Mouse (Mus musculus) left cerebral cortex, adult 11 months (tissue): ENCODE data around the gene Nrtn.

Experiments used
- DNase-seq: peaks from one replicate; pipeline ENCODE4 v3.0.0; 2022; ENCODE audit warnings: low spot score

The Nrtn gene

GRCm38 (mm10) chr17:56762769-56763731, 5.7 kb upstream of the Nrtn start:
- no peak for DNase-seq

- peak; percentile 75 for DNase-seq
Observed at GRCm38 (mm10) chr17:56761991-56762410, 4.7 kb upstream of the Nrtn start.

GRCm38 (mm10) chr17:56761077-56761476, 3.7 kb upstream of the Nrtn start:
- no peak for DNase-seq

- DNase-seq = no peak
Observed at GRCm38 (mm10) chr17:56759261-56759660, 1.9 kb upstream of the Nrtn start.

- no peak for DNase-seq
Observed at GRCm38 (mm10) chr17:56758132-56758531, 802 bp upstream of the Nrtn start.

- DNase-seq = no peak
Observed at GRCm38 (mm10) chr17:56756703-56757399, 479 bp downstream of the Nrtn start.

- no peak for DNase-seq
Observed at GRCm38 (mm10) chr17:56754271-56755185, 2.8 kb downstream of the Nrtn start.

GRCm38 (mm10) chr17:56753452-56753851, 3.9 kb downstream of the Nrtn start:
- no peak for DNase-seq

GRCm38 (mm10) chr17:56751404-56752072, 5.8 kb downstream of the Nrtn start:
- DNase-seq = no peak

- no peak for DNase-seq
Observed at GRCm38 (mm10) chr17:56744173-56744572, 13.2 kb downstream of the Nrtn start.

GRCm38 (mm10) chr17:56740788-56741160, 16.6 kb downstream of the Nrtn start:
- DNase-seq = no peak

- DNase-seq = no peak
Observed at GRCm38 (mm10) chr17:56740118-56740787, 17.1 kb downstream of the Nrtn start.

GRCm38 (mm10) chr17:56738221-56738620, 19.1 kb downstream of the Nrtn start:
- DNase-seq = no peak

GRCm38 (mm10) chr17:56736534-56736933, 20.8 kb downstream of the Nrtn start:
- DNase-seq = no peak

GRCm38 (mm10) chr17:56729656-56730055, 27.7 kb downstream of the Nrtn start:
- DNase-seq = no peak

GRCm38 (mm10) chr17:56729151-56729550, 28.2 kb downstream of the Nrtn start:
- no peak for DNase-seq

- DNase-seq = no peak
Observed at GRCm38 (mm10) chr17:56728117-56728516, 29.2 kb downstream of the Nrtn start.

GRCm38 (mm10) chr17:56727659-56728058, 29.7 kb downstream of the Nrtn start:
- no peak for DNase-seq

GRCm38 (mm10) chr17:56727029-56727649, 30.2 kb downstream of the Nrtn start:
- DNase-seq = no peak

- DNase-seq = no peak
Observed at GRCm38 (mm10) chr17:56723419-56724161, 33.7 kb downstream of the Nrtn start.
